ENCODE assay signal across 8 mouse cellular contexts in the genomic region with DNA sequence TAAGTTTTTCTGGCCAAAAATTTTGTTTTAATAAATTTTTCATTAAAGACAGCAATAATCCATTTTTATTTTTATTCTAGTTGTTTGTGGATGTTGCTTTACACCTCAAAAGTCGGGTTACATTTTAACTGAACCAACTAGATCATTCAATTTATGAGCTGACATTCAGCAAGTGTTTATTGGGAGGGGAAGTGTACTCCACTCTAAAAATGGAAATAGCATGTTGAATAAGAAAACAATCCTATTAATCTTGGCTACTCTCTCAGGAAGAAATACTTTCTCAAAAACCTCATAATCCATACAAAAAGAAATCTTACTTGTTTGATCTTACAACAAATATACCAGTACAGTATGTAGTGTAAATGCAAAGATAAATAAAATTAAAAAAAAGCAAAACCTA. TPM values are rescaled to one million over a fixed set of nuclear protein-coding genes. Genes with fewer than 3 reads are reported as not detected.
DNase-seq lines count a peak whose midpoint lies in the region; ATAC-seq and TF ChIP-seq lines count a peak whose summit lies in the region.

No protein-coding gene starts in this region.

- no peaks in the 10 kb centered on the region for H3K9me3 ChIP-seq in embryonic facial prominence, embryonic 14.5 days (ENCODE audit: control insufficient read depth, low read length)
- no peaks in the 10 kb centered on the region for H3K9me3 ChIP-seq in limb, embryonic 10.5 days (replicated peaks)
- no peaks in the 10 kb centered on the region for H3K9me3 ChIP-seq in neural tube, embryonic 13.5 days

- TF ChIP-seq CTCF in left cerebral cortex, adult 2 months (IDR thresholded peaks at IDR 0.05) = no peak

- H3K9ac ChIP-seq in embryonic facial prominence, embryonic 14.5 days (ENCODE audit: low read depth, low read length) = peak overlapping the region; percentile 80
- peak overlapping the region; percentile 82 for H3K9ac ChIP-seq in neural tube, embryonic 13.5 days

- 52% methylated on average over 1 of the region's 1 CpGs for WGBS in embryonic facial prominence, embryonic 14.5 days
- 55% methylated on average over 1 of the region's 1 CpGs for WGBS in limb, embryonic 10.5 days
- 41% methylated on average over 1 of the region's 1 CpGs for WGBS in neural tube, embryonic 13.5 days

- ATAC-seq in embryonic facial prominence, embryonic 14.5 days (ENCODE audit: low read depth) = no peak
- ATAC-seq in neural tube, embryonic 13.5 days (ENCODE audit: low read depth) = no peak
- ATAC-seq in megakaryocyte progenitor cell, adult 5-6 weeks (replicated peaks; ENCODE audit: poor library complexity) = no peak

- peak overlapping the region; percentile 99 for H3K27ac ChIP-seq in left cerebral cortex, adult 2 months
- peak overlapping the region; percentile 93 for H3K27ac ChIP-seq in embryonic facial prominence, embryonic 14.5 days (replicated peaks; ENCODE audit: low read depth, low read length)
- H3K27ac ChIP-seq in limb, embryonic 10.5 days = peak overlapping the region; percentile 97
- H3K27ac ChIP-seq in neural tube, embryonic 13.5 days (replicated peaks) = peak overlapping the region; percentile 97

- intact Hi-C loops in left cerebral cortex, adult 2 months (cut with DNase I) = loop anchor here (10.0 kb wide), 1 partner anchor 258 kb away; the partner anchor contains the start of gene Katnal1
- intact Hi-C loops in left cerebral cortex, postnatal 14 days (cut with DNase I) = loop anchor here (5.0 to 10.0 kb wide), 2 partner anchors 342 to 371 kb away; partner anchors contain the start of gene Wdr95

- H3K36me3 ChIP-seq in embryonic facial prominence, embryonic 14.5 days (ENCODE audit: control insufficient read depth, insufficient read depth, low read length) = peaks cover under 1% of the 10 kb centered on the region; the same call in 1 of the 2 replicates
- H3K36me3 ChIP-seq in limb, embryonic 10.5 days = peaks cover 19% of the 10 kb centered on the region
- 0 out of 2 replicates have a peak, but pooled peaks cover 4% of the 10 kb centered on the region for H3K36me3 ChIP-seq in neural tube, embryonic 13.5 days

- peak overlapping the region; percentile 56 for H3K4me2 ChIP-seq in embryonic facial prominence, embryonic 14.5 days (ENCODE audit: low read depth, low read length)
- peak overlapping the region; percentile 69 for H3K4me2 ChIP-seq in neural tube, embryonic 13.5 days

- no peaks in the 10 kb centered on the region for H3K27me3 ChIP-seq in embryonic facial prominence, embryonic 14.5 days (replicated peaks; ENCODE audit: control insufficient read depth, insufficient read depth, low read length)
- no peaks in the 10 kb centered on the region for H3K27me3 ChIP-seq in limb, embryonic 10.5 days (ENCODE audit: low read depth, poor library complexity, severe bottlenecking)
- no peaks in the 10 kb centered on the region for H3K27me3 ChIP-seq in neural tube, embryonic 13.5 days

- peaks cover 14% of the 10 kb centered on the region for H3K4me1 ChIP-seq in embryonic facial prominence, embryonic 14.5 days (ENCODE audit: control insufficient read depth, insufficient read depth, low read length)
- peaks cover 19% of the 10 kb centered on the region for H3K4me1 ChIP-seq in limb, embryonic 10.5 days
- peaks cover 30% of the 10 kb centered on the region for H3K4me1 ChIP-seq in neural tube, embryonic 13.5 days (replicated peaks)

- DNase-seq in left cerebral cortex, adult 2 months (ENCODE audit: extremely low spot score in 1 of 2, low spot score in 2 of 2) = no peak
- no peak for DNase-seq in left cerebral cortex, postnatal 14 days (ENCODE audit: low spot score in 2 of 2)
- DNase-seq in embryonic facial prominence, embryonic 14.5 days (ENCODE audit: low spot score) = no peak
- DNase-seq in limb, embryonic 10.5 days (ENCODE audit: low spot score) = no peak
- no peak for DNase-seq in spleen, adult 18-20 months
- no peak for DNase-seq in cerebellum, adult 8-10 months

- peak overlapping the region; percentile 86 for H3K4me3 ChIP-seq in left cerebral cortex, adult 2 months
- peak overlapping the region; percentile 51 for H3K4me3 ChIP-seq in embryonic facial prominence, embryonic 14.5 days (ENCODE audit: low read depth, low read length)
- H3K4me3 ChIP-seq in limb, embryonic 10.5 days = peak overlapping the region; percentile 77
- H3K4me3 ChIP-seq in neural tube, embryonic 13.5 days = peak overlapping the region; percentile 62

RNA-seq across cellular contexts. Expression of gene Uspl1, which starts 1.0 kb away (rescaled TPM):
- total RNA-seq in left cerebral cortex, adult 2 months (2021) = 10 to 100 TPM; 40.6 to 44.1 TPM
- 10 to 100 TPM; 43.6 to 48.1 TPM for total RNA-seq in left cerebral cortex, postnatal 14 days (2021)
- polyA plus RNA-seq in embryonic facial prominence, embryonic 14.5 days (2014; fragmentation: Nextera tagmentation; extraction: Ambion mirVana) = 41.5 and 45.6 TPM in 2 replicates
- polyA plus RNA-seq in limb, embryonic 10.5 days (2016; fragmentation: Nextera tagmentation; extraction: Ambion mirVana) = 72.9 and 78.7 TPM in 2 replicates
- polyA plus RNA-seq in neural tube, embryonic 13.5 days (2015; fragmentation: Nextera tagmentation; extraction: Ambion mirVana) = 62.4 and 65.4 TPM in 2 replicates
- total RNA-seq in megakaryocyte progenitor cell, adult 5-6 weeks (2015) = 29.8 and 39.2 TPM in 2 replicates
- total RNA-seq in megakaryocyte progenitor cell, adult 5-6 weeks (2017) = 36.5 and 40.8 TPM in 2 replicates

RNA-seq across cellular contexts. Expression of gene Hmgb1, which starts 1.2 kb away (rescaled TPM):
- 100 to 1,000 TPM; 125 to 128 TPM for total RNA-seq in left cerebral cortex, adult 2 months (2021)
- 100 to 1,000 TPM; 157 to 159 TPM for total RNA-seq in left cerebral cortex, postnatal 14 days (2021)
- 1,171 and 1,256 TPM in 2 replicates for polyA plus RNA-seq in embryonic facial prominence, embryonic 14.5 days (2014; fragmentation: Nextera tagmentation; extraction: Ambion mirVana)
- polyA plus RNA-seq in limb, embryonic 10.5 days (2016; fragmentation: Nextera tagmentation; extraction: Ambion mirVana) = 1,666 and 1,835 TPM in 2 replicates
- 950 and 1,077 TPM in 2 replicates for polyA plus RNA-seq in neural tube, embryonic 13.5 days (2015; fragmentation: Nextera tagmentation; extraction: Ambion mirVana)
- 1,237 and 1,239 TPM in 2 replicates for total RNA-seq in megakaryocyte progenitor cell, adult 5-6 weeks (2015)
- 1,041 and 1,075 TPM in 2 replicates for total RNA-seq in megakaryocyte progenitor cell, adult 5-6 weeks (2017)

Comparison
In these comparisons a context has a peak if more than half of its experiments do, and no peak if none do; other contexts are left out.
1. RNA of gene Hmgb1, which starts 1.2 kb away (total RNA-seq): 1,041 to 1,239 TPM in megakaryocyte progenitor cell, adult 5-6 weeks; 157 to 159 TPM in left cerebral cortex, postnatal 14 days and 125 to 128 TPM in left cerebral cortex, adult 2 months; every median in the first group is over 4 times any median in the second.
2. Peak in every context shown above with its lines, with median percentiles within 50 percentile points of each other: H3K27ac ChIP-seq and H3K4me3 ChIP-seq.